Mouse (Mus musculus): Measurements from ENCODE around the gene Tnfsf14. TPM values are rescaled to one million over a fixed set of nuclear protein-coding genes. Genes with fewer than 3 reads are reported as not detected.
A peak's percentile ranks its signal among the peaks of the same experiment; 100 is the strongest.

Gene Tnfsf14
- total and polyA plus RNA-seq, 3 experiments: 0.11 to 0.18 (median 0.13) TPM

DNA sequence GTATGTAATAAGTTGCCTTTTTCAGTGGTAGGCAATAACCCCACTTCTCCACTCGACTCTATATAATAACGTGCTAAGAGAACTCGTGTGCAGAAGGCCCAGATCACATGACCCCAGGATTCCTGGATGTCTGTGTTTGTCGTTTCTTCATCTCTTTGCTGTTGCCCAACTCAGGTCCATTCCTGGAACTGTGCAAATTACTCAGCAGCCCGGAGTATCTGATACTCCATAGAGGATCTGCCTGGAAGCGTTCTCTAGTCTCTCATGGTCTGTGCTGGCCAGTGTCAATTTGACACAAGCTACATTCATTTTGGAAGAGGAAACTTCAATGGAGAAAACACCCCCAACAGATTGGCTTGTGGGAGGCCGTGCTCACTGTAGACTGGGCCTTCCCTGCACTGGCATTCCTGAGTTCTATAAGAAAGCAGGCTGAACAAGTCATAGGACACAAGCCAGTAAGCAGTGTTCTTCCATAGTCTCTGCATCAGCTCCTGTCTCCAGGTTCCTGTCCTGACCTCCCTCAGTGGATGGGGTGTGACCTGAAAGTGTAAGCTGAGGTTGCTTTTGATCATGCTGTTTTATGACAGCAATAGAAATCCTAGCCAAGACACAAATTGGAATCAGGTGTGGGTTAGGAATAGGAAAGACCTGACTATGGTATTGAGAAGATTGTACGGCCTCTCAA lies 1.5 kb upstream of the Tnfsf14 start:
- Histone ChIP-seq H3K4me1 (ENCODE audit: control insufficient read depth, insufficient read depth, low read length) (no peaks in the 10 kb centered on the region), H3K9ac (ENCODE audit: low read depth, low read length) (no peak overlapping the region), H3K27me3 (ENCODE audit: control insufficient read depth, insufficient read depth, low read length) (no peaks in the 10 kb centered on the region), H3K36me3 (ENCODE audit: control insufficient read depth, insufficient read depth, low read length) (no peaks in the 10 kb centered on the region), H3K4me3 (no peak overlapping the region), H3K79me2 (replicated peaks; ENCODE audit: control insufficient read depth, insufficient read depth, low read length) (no peaks in the 10 kb centered on the region), H3K27ac (no peak overlapping the region)
- TF ChIP-seq EP300 (IDR thresholded peaks at IDR 0.05; ENCODE audit: insufficient read depth, low read depth, low read length): no peak
- TF ChIP-seq CTCF (IDR thresholded peaks at IDR 0.05): no peak
- no peak for TF ChIP-seq POLR2A (IDR thresholded peaks at IDR 0.05; ENCODE audit: insufficient read depth, low read depth, low read length)
- WGBS: 72% methylated on average over 8 of the region's 8 CpGs
- no peak for DNase-seq
- intact Hi-C loops (cut with DNase I): no loop called here

- Histone ChIP-seq H3K36me3 (ENCODE audit: control insufficient read depth, insufficient read depth, low read length) (no peaks in the 10 kb centered on the region), H3K27me3 (ENCODE audit: control insufficient read depth, insufficient read depth, low read length) (no peaks in the 10 kb centered on the region), H3K4me3 (no peak overlapping the region), H3K27ac (no peak overlapping the region), H3K79me2 (replicated peaks; ENCODE audit: control insufficient read depth, insufficient read depth, low read length) (no peaks in the 10 kb centered on the region), H3K4me1 (ENCODE audit: control insufficient read depth, insufficient read depth, low read length) (no peaks in the 10 kb centered on the region), H3K9ac (ENCODE audit: low read depth, low read length) (no peak overlapping the region)
- no peak for DNase-seq
- TF ChIP-seq EP300 (IDR thresholded peaks at IDR 0.05; ENCODE audit: insufficient read depth, low read depth, low read length) (no peak), POLR2A (IDR thresholded peaks at IDR 0.05; ENCODE audit: insufficient read depth, low read depth, low read length) (no peak), CTCF (IDR thresholded peaks at IDR 0.05) (no peak)
- WGBS: 65% methylated on average over 3 of the region's 3 CpGs
- intact Hi-C loops (cut with DNase I): no loop called here
Observed at GRCm38 (mm10) chr17:57194771-57195170, 794 bp upstream of the Tnfsf14 start.

DNA sequence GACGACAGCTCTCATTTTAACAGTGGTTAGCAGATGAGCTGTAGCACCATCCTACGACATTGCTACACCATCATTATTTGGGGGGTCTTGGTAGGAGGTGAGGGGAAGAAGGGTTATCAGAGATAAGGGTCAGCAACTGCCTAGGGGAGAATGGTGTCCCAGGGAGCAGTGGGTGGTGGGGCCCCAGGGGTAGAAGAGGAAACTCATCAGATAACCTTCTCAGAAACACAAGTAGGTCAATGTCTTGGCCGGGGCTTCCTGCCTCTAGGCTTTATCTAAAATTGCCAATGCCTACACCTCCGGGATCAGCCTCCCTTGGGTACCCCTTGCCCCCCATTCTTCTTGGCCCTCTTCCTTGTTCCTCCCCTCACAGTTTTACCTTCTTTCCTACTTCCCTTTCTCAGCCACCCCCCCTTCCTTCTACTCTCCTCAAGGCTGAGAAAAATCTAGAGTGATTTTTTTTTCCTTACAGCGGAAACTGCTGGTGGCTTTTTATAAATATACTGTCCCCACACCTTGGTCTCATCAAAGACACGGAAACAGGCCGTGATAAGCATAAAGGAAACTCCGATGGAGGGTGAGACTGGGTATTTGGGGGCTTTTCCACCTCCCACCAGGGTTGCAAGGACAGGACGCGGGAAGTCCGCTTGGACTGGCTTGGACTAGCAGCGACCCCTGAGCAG lies 5.3 kb downstream of the Tnfsf14 start:
- intact Hi-C loops (cut with DNase I): no loop called here
- Histone ChIP-seq H3K4me1 (ENCODE audit: control insufficient read depth, insufficient read depth, low read length) (no peaks in the 10 kb centered on the region), H3K9ac (ENCODE audit: low read depth, low read length) (no peak overlapping the region), H3K27me3 (ENCODE audit: control insufficient read depth, insufficient read depth, low read length) (no peaks in the 10 kb centered on the region), H3K36me3 (ENCODE audit: control insufficient read depth, insufficient read depth, low read length) (no peaks in the 10 kb centered on the region), H3K27ac (no peak overlapping the region), H3K4me3 (no peak overlapping the region), H3K79me2 (replicated peaks; ENCODE audit: control insufficient read depth, insufficient read depth, low read length) (no peaks in the 10 kb centered on the region)
- DNase-seq: no peak
- 41% methylated on average over 12 of the region's 12 CpGs for WGBS
- no peak for TF ChIP-seq POLR2A (IDR thresholded peaks at IDR 0.05; ENCODE audit: insufficient read depth, low read depth, low read length)
- no peak for TF ChIP-seq CTCF (IDR thresholded peaks at IDR 0.05)
- no peak for TF ChIP-seq EP300 (IDR thresholded peaks at IDR 0.05; ENCODE audit: insufficient read depth, low read depth, low read length)

- no peaks in the 10 kb centered on the region for H3K27me3 ChIP-seq (ENCODE audit: control insufficient read depth, insufficient read depth, low read length)
- H3K4me3 ChIP-seq: no peak overlapping the region
- no peaks in the 10 kb centered on the region for H3K4me1 ChIP-seq (ENCODE audit: control insufficient read depth, insufficient read depth, low read length)
- TF ChIP-seq EP300 (IDR thresholded peaks at IDR 0.05; ENCODE audit: insufficient read depth, low read depth, low read length): no peak
- TF ChIP-seq CTCF (IDR thresholded peaks at IDR 0.05): no peak
- no peak for TF ChIP-seq POLR2A (IDR thresholded peaks at IDR 0.05; ENCODE audit: insufficient read depth, low read depth, low read length)
- DNase-seq: no peak
- H3K9ac ChIP-seq (ENCODE audit: low read depth, low read length): no peak overlapping the region
- H3K36me3 ChIP-seq (ENCODE audit: control insufficient read depth, insufficient read depth, low read length): no peaks in the 10 kb centered on the region
- H3K79me2 ChIP-seq (replicated peaks; ENCODE audit: control insufficient read depth, insufficient read depth, low read length): no peaks in the 10 kb centered on the region
- H3K27ac ChIP-seq: no peak overlapping the region
- 46% methylated on average over 2 of the region's 2 CpGs for WGBS
- intact Hi-C loops (cut with DNase I): no loop called here
Observed at GRCm38 (mm10) chr17:57185641-57186040, 8.3 kb downstream of the Tnfsf14 start.

DNA sequence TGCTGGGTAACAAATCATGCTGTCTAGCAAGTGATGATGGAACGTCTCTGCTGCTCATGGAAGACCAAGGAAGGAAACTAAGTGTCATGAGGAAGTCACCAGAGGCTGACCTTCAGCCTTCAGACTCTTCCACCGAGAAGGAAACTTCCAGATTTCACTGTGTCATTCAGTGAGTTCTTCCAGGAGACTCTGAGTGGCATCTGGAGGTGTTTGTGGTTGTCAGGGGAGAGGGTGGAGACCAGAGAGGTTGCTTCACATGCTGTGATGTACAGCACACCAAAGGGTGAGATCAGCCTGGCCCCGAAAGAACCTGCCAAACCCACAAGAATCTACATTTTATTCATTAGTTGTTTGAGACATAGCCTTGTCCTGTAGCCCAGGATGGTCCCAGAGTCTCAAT lies 11.1 kb downstream of the Tnfsf14 start:
- no peaks in the 10 kb centered on the region for H3K27me3 ChIP-seq (ENCODE audit: control insufficient read depth, insufficient read depth, low read length)
- no peak overlapping the region for H3K27ac ChIP-seq
- intact Hi-C loops (cut with DNase I): no loop called here
- no peaks in the 10 kb centered on the region for H3K4me1 ChIP-seq (ENCODE audit: control insufficient read depth, insufficient read depth, low read length)
- no peak for DNase-seq
- 43% methylated on average over 3 of the region's 3 CpGs for WGBS
- TF ChIP-seq EP300 (IDR thresholded peaks at IDR 0.05; ENCODE audit: insufficient read depth, low read depth, low read length): no peak
- no peak for TF ChIP-seq CTCF (IDR thresholded peaks at IDR 0.05)
- TF ChIP-seq POLR2A (IDR thresholded peaks at IDR 0.05; ENCODE audit: insufficient read depth, low read depth, low read length): no peak
- H3K79me2 ChIP-seq (replicated peaks; ENCODE audit: control insufficient read depth, insufficient read depth, low read length): no peaks in the 10 kb centered on the region
- H3K36me3 ChIP-seq (ENCODE audit: control insufficient read depth, insufficient read depth, low read length): no peaks in the 10 kb centered on the region
- H3K9ac ChIP-seq (ENCODE audit: low read depth, low read length): no peak overlapping the region
- no peak overlapping the region for H3K4me3 ChIP-seq

DNA sequence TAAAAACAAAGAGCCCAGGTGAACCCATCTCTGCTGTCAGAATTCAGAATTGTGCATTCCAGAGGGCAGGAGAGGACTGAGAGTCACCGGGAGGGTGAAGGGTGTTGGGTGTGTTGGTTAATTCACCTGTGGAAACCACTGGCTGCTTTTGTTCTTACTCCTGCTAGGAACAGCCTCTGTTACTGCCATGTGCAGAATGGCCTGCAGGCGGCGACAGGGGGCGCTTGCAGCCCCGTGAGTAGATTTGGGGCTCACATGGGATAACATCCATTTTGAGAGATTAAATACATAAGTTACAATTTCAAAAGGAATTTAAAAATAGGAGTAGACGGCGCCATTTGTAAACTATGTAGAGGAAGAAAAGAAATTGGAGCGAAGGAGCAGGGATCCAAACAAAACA lies 13.6 kb downstream of the Tnfsf14 start:
- DNase-seq: peak; percentile 18 to 37
- no peaks in the 10 kb centered on the region for H3K27me3 ChIP-seq (ENCODE audit: control insufficient read depth, insufficient read depth, low read length)

More for the DNA sequence above, 13.6 kb downstream of the Tnfsf14 start:
- Histone ChIP-seq H3K36me3 (ENCODE audit: control insufficient read depth, insufficient read depth, low read length) (no peaks in the 10 kb centered on the region), H3K4me1 (ENCODE audit: control insufficient read depth, insufficient read depth, low read length) (no peaks in the 10 kb centered on the region), H3K79me2 (replicated peaks; ENCODE audit: control insufficient read depth, insufficient read depth, low read length) (no peaks in the 10 kb centered on the region), H3K4me3 (no peak overlapping the region), H3K27ac (no peak overlapping the region), H3K9ac (ENCODE audit: low read depth, low read length) (no peak overlapping the region)
- TF ChIP-seq CTCF (IDR thresholded peaks at IDR 0.05) (peak; percentile 64), POLR2A (IDR thresholded peaks at IDR 0.05; ENCODE audit: insufficient read depth, low read depth, low read length) (no peak)
- 34% methylated on average over 8 of the region's 8 CpGs for WGBS
- intact Hi-C loops (cut with DNase I): no loop called here

All from heart, adult 2 months (tissue).